Mouse (Mus musculus): ENCODE measurements at regions not wholly inside any gene's neighbourhood (a gene's known extent, or its start where the extent isn't known, plus 50 kb on each side); places are given as distances from the start of the nearest gene placed in this dataset.

GRCm38 (mm10) chr7:79517581-79518337 lies 51.6 kb upstream of the Polg start:
- no peak for DNase-seq (ENCODE audit: low spot score)

- DNase-seq (ENCODE audit: low spot score), result no peak
Observed at GRCm38 (mm10) chr7:79516287-79516686, 50.1 kb upstream of the Polg start.

All from embryo, embryonic 10 days (tissue).